Mouse (Mus musculus): Measurements from ENCODE around the gene Mapk10.

The Mapk10 gene

DNA sequence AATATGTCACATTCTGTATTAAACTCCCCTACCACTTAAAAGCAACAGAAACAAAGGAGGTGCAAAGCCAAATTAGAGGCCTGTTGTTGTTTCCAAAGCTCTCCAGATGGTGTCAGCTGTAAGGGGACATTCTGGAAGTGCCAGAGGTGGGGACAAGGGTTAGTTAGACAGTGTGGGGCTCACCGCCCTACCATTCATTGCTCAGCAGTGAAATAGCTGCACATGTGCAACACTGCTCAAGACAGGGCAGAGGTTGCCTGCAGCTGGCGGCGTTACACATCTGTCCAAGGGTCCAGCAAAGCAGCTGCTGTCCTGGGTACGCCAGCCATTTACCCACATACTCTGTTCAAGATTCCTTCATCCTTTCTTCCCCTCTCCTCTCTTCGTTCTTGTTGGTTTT lies 342.9 kb downstream of the Mapk10 start:
- DNase-seq (ENCODE audit: low read depth, low spot score): no peak

DNA sequence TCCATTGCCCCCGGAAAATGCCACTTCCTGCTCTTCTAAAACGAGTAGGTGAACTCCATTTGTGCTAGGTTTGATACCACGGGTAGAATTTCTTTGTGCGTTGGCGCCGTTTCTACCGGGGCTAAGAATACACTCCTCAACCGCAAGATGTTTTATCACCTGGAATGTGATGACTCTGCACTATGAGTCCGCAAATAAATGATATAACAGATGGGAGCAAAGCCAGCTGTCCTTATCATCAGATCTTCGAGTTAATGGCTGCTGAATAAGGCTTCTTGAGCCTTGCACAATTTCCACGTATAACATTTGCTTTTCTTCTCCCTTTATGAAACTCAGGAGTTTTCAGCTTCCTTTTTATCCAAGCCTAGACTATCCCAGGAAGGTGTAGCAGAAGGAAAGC lies 351.4 kb downstream of the Mapk10 start:
- DNase-seq (ENCODE audit: low read depth, low spot score): no peak

DNA sequence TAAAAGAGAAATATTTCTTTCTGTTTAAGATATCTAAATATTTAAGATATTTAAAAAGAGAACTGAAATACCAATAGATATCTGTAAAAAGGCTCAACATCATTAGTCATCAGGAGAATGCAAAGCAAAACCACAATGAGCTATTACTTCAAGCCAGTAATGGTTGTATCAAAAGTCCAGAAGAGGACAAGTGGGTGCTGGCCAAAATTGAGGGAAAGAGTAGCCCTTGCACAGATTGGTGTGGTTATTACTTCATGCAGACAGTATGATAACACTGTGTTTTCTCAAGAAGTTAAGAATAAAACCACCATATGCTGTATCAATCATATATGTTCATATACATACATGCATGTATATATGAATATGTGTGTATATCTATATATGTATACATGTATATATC lies 353.1 kb downstream of the Mapk10 start:
- DNase-seq (ENCODE audit: low read depth, low spot score): no peak
